Mouse (Mus musculus) heart, embryonic 16.5 days (tissue): ENCODE measurements around the gene Dpep3. TPM values are rescaled to one million over a fixed set of nuclear protein-coding genes. Genes with fewer than 3 reads are reported as not detected.

Experiments
- ATAC-seq: fragments of 200-750 bp; cut with Nextera tagmentation; replicated peaks from 2 replicates; pipeline ENCODE4 v1.8.0; 2017; ENCODE audit warnings: moderate number of reproducible peaks; ENCODE audit not compliant: insufficient read depth, low FRiP score; ENCODE audit errors: extremely low read depth
- H3K27ac ChIP-seq: fragments of 300-500 bp; sonication (generic); 2 replicates; pipeline ENCODE4 v1.5.1; 2014; ENCODE audit warnings: mild to moderate bottlenecking, low read length, control low read depth, moderate library complexity
- H3K27me3 ChIP-seq: fragments of 300-500 bp; sonication (generic); 2 replicates; pipeline ENCODE4 v1.6.1; 2014; ENCODE audit warnings: low read length, mixed read lengths; ENCODE audit not compliant: control insufficient read depth, insufficient read depth
- H3K36me3 ChIP-seq: fragments of 300-500 bp; sonication (generic); 2 replicates; pipeline ENCODE4 v1.6.1; 2014; ENCODE audit not compliant: control insufficient read depth, insufficient read depth
- H3K4me1 ChIP-seq: fragments of 300-500 bp; sonication (generic); 2 replicates; pipeline ENCODE4 v1.6.1; 2014; ENCODE audit warnings: low read length, mixed read lengths; ENCODE audit not compliant: control insufficient read depth, insufficient read depth
- H3K4me2 ChIP-seq: fragments of 300-500 bp; sonication (generic); 2 replicates; pipeline ENCODE4 v1.6.1; 2014; ENCODE audit warnings: low read depth, mild to moderate bottlenecking, control low read depth, low read length
- H3K4me3 ChIP-seq: fragments of 300-500 bp; sonication (generic); 2 replicates; pipeline ENCODE4 v1.5.1; 2014; ENCODE audit warnings: mild to moderate bottlenecking, control low read depth, low read length
- H3K9ac ChIP-seq: fragments of 300-500 bp; sonication (generic); 2 replicates; pipeline ENCODE4 v1.6.1; 2014; ENCODE audit warnings: low read length, control low read depth
- H3K9me3 ChIP-seq: fragments of 300-500 bp; sonication (generic); replicated peaks from 2 replicates; pipeline ENCODE4 v1.6.1; 2016; ENCODE audit warnings: low read length; ENCODE audit not compliant: control insufficient read depth
- WGBS: fragments of 180-500 bp; shearing (Covaris S2); extraction: QIAGEN DNeasy Blood & Tissue Kit; methylation state at CpG from one replicate; pipeline ENCODE4 v1.1.7; 2014; 5-methylcytosine and 5-hydroxymethylcytosine counted together
- microRNA-seq: library from miRNA; unstranded; fragments of <30 nt; microRNA quantifications from one replicate; pipeline ENCODE4, GENCODE M21; 2017
- polyA plus RNA-seq: library from polyadenylated mRNA; unstranded; fragments of >200 nt; fragmentation: Nextera tagmentation; extraction: Ambion mirVana; gene quantifications from 2 replicates; pipeline ENCODE4 v1.2.1, GENCODE M21; 2015

Dpep3 gene
- polyA plus RNA-seq, 1 experiment from 2014 or later = not detected

GRCm38 (mm10) chr8:105935863-105936603, 43.2 kb downstream of the Dpep3 start:
- H3K36me3 ChIP-seq = no peaks in the 10 kb centered on the region
- peak overlapping the region; percentile 62 for H3K4me3 ChIP-seq
- H3K9ac ChIP-seq = peak overlapping the region; percentile 93
- H3K9me3 ChIP-seq = no peaks in the 10 kb centered on the region
- 27% methylated on average over 7 of the region's 7 CpGs for WGBS
- peak overlapping the region; percentile 86 for H3K4me2 ChIP-seq
- H3K4me1 ChIP-seq = peaks cover 18% of the 10 kb centered on the region
- peak overlapping the region; percentile 69 for H3K27ac ChIP-seq
- H3K27me3 ChIP-seq = no peaks in the 10 kb centered on the region
- no peak for ATAC-seq

GRCm38 (mm10) chr8:105935105-105935504, 44.1 kb downstream of the Dpep3 start:
- WGBS = 56% methylated on average over 6 of the region's 6 CpGs
- H3K4me3 ChIP-seq = no peak overlapping the region

GRCm38 (mm10) chr8:105933762-105934161, 45.5 kb downstream of the Dpep3 start, which contains the start of gene Ctrl:
Ctrl (minus strand) TSS chr8:105933862.
- Histone ChIP-seq H3K4me3 (no peak within 1 kb of the TSS), H3K36me3 (no peaks in the 10 kb centered on the region), H3K9ac (no peak within 1 kb of the TSS), H3K27ac (no peak within 1 kb of the TSS), H3K4me2 (no peak within 1 kb of the TSS), H3K27me3 (no peaks in the 10 kb centered on the region), H3K9me3 (no peaks in the 10 kb centered on the region), H3K4me1 (peaks cover 18% of the 10 kb centered on the region)
- ATAC-seq = no peak
- 94% methylated on average over 2 of the region's 2 CpGs for WGBS

More at GRCm38 (mm10) chr8:105935105-105935504, 44.1 kb downstream of the Dpep3 start:
- ATAC-seq = no peak
- Histone ChIP-seq H3K27ac (no peak overlapping the region), H3K27me3 (no peaks in the 10 kb centered on the region), H3K36me3 (no peaks in the 10 kb centered on the region), H3K4me1 (peaks cover 18% of the 10 kb centered on the region), H3K4me2 (no peak overlapping the region), H3K9me3 (no peaks in the 10 kb centered on the region), H3K9ac (no peak overlapping the region)

- Histone ChIP-seq H3K27ac (no peak overlapping the region), H3K4me3 (no peak overlapping the region), H3K9me3 (no peaks in the 10 kb centered on the region), H3K9ac (no peak overlapping the region), H3K4me2 (no peak overlapping the region), H3K4me1 (peaks cover 12% of the 10 kb centered on the region), H3K36me3 (no peaks in the 10 kb centered on the region), H3K27me3 (no peaks in the 10 kb centered on the region)
- 89% methylated on average over 11 of the region's 11 CpGs for whole genome bisulfite sequencing
- ATAC-seq = no peak
Measured at GRCm38 (mm10) chr8:105932525-105932924, 46.7 kb downstream of the Dpep3 start.

GRCm38 (mm10) chr8:105931271-105931670, 48.0 kb downstream of the Dpep3 start:
- peaks cover 8% of the 10 kb centered on the region for H3K4me1 ChIP-seq
- no peak overlapping the region for H3K4me3 ChIP-seq
- ATAC-seq = no peak
- H3K9ac ChIP-seq = no peak overlapping the region
- no peak overlapping the region for H3K4me2 ChIP-seq
- H3K27me3 ChIP-seq = no peaks in the 10 kb centered on the region
- 85% methylated on average over 3 of the region's 3 CpGs for WGBS
- H3K9me3 ChIP-seq = no peaks in the 10 kb centered on the region
- no peaks in the 10 kb centered on the region for H3K36me3 ChIP-seq
- no peak overlapping the region for H3K27ac ChIP-seq

GRCm38 (mm10) chr8:105930602-105931001, 48.6 kb downstream of the Dpep3 start:
- Histone ChIP-seq H3K4me2 (no peak overlapping the region), H3K9ac (no peak overlapping the region), H3K4me1 (peaks cover under 1% of the 10 kb centered on the region; the same call in 1 of the 2 replicates), H3K27ac (no peak overlapping the region), H3K36me3 (no peaks in the 10 kb centered on the region), H3K27me3 (no peaks in the 10 kb centered on the region), H3K4me3 (no peak overlapping the region), H3K9me3 (no peaks in the 10 kb centered on the region)
- 21% methylated on average over 8 of the region's 8 CpGs for WGBS
- 0 out of 2 replicates have a peak, but pooled peaks have one; percentile 29 for ATAC-seq

GRCm38 (mm10) chr8:105925123-105925522, 54.1 kb downstream of the Dpep3 start:
- no peak overlapping the region for H3K4me2 ChIP-seq
- no peaks in the 10 kb centered on the region for H3K27me3 ChIP-seq
- no peak overlapping the region for H3K4me3 ChIP-seq
- ATAC-seq = no peak
- WGBS = 61% methylated on average over 3 of the region's 3 CpGs
- H3K4me1 ChIP-seq = no peaks in the 10 kb centered on the region
- H3K27ac ChIP-seq = no peak overlapping the region
- no peak overlapping the region for H3K9ac ChIP-seq
- H3K36me3 ChIP-seq = no peaks in the 10 kb centered on the region
- no peaks in the 10 kb centered on the region for H3K9me3 ChIP-seq

Small RNA genes lying within 50 kb of the gene (microRNA-seq; reads per million reads assigned to microRNA genes)
- gene Mir7074 = not detected

Other genes with a start within 250 kb of the Dpep3 start
- 7.5 and 12.0 TPM in 2 replicates for gene Gfod2, start 220.8 kb downstream of the Dpep3 start, polyA plus RNA-seq
- 8.3 and 9.2 TPM in 2 replicates for gene Ranbp10, start 152.1 kb downstream of the Dpep3 start, polyA plus RNA-seq
- 0.43 and 0.64 TPM in 2 replicates for gene Tsnaxip1, start 151.7 kb downstream of the Dpep3 start, polyA plus RNA-seq
- 34.0 and 35.6 TPM in 2 replicates for gene Cenpt, start 126.2 kb downstream of the Dpep3 start, polyA plus RNA-seq
- 49.0 and 50.9 TPM in 2 replicates for gene Thap11, start 124.3 kb downstream of the Dpep3 start, polyA plus RNA-seq
- gene Nutf2, start 118.8 kb downstream of the Dpep3 start, polyA plus RNA-seq = 132 and 194 TPM in 2 replicates
- 32.6 and 33.7 TPM in 2 replicates for gene Edc4, start 98.5 kb downstream of the Dpep3 start, polyA plus RNA-seq
- gene Nrn1l, start 85.9 kb downstream of the Dpep3 start, polyA plus RNA-seq = 0.69 and 0.89 TPM in 2 replicates
- gene Pskh1, start 79.0 kb downstream of the Dpep3 start, polyA plus RNA-seq = 22.8 and 25.1 TPM in 2 replicates
- 0.79 and 0.89 TPM in 2 replicates for gene Ctrl, start 45.6 kb downstream of the Dpep3 start, polyA plus RNA-seq
- 89.4 and 112 TPM in 2 replicates for gene Psmb10, start 41.0 kb downstream of the Dpep3 start, polyA plus RNA-seq
- 1.3 and 1.7 TPM in 2 replicates for gene Lcat, start 36.0 kb downstream of the Dpep3 start, polyA plus RNA-seq
- 38.5 and 43.1 TPM in 2 replicates for gene Slc12a4, start 13.3 kb downstream of the Dpep3 start, polyA plus RNA-seq
- gene Dus2, start 11.9 kb upstream of the Dpep3 start, polyA plus RNA-seq = 14.4 and 15.5 TPM in 2 replicates
- gene Dpep2nb, start 26.5 kb upstream of the Dpep3 start, polyA plus RNA-seq = 0.13 and 0.16 TPM in 2 replicates
- gene Ddx28, start 32.5 kb upstream of the Dpep3 start, polyA plus RNA-seq = 12.8 and 14.8 TPM in 2 replicates
- 3.7 and 4.3 TPM in 2 replicates for gene Nfatc3, start 79.4 kb upstream of the Dpep3 start, polyA plus RNA-seq
- gene Esrp2, start 157.5 kb upstream of the Dpep3 start, polyA plus RNA-seq = 1.9 and 6.6 TPM in 2 replicates
- 7.7 and 7.8 TPM in 2 replicates for gene Pla2g15, start 171.0 kb upstream of the Dpep3 start, polyA plus RNA-seq
- gene Slc7a6, start 189.4 kb upstream of the Dpep3 start, polyA plus RNA-seq = 21.1 and 28.5 TPM in 2 replicates
- 20.1 and 21.1 TPM in 2 replicates for gene Slc7a6os, start 231.5 kb upstream of the Dpep3 start, polyA plus RNA-seq
- gene Prmt7, start 231.5 kb upstream of the Dpep3 start, polyA plus RNA-seq = 34.1 and 34.4 TPM in 2 replicates